Mouse (Mus musculus) liver, embryonic 15.5 days (tissue): ENCODE results near the gene Slc38a8. TPM values are rescaled to one million over a fixed set of nuclear protein-coding genes. Genes with fewer than 3 reads are reported as not detected.

Experiments used
- ATAC-seq: fragments of 200-750 bp; cut with Nextera tagmentation; 2 replicates; pipeline ENCODE4 v1.8.0; 2017; ENCODE audit warnings: moderate number of reproducible peaks, mild to moderate bottlenecking, moderate library complexity; ENCODE audit not compliant: insufficient read depth
- H3K27ac ChIP-seq: fragments of 300-500 bp; sonication (generic); replicated peaks from 2 replicates; pipeline ENCODE4 v1.5.1; 2015; ENCODE audit warnings: mild to moderate bottlenecking, inconsistent platforms
- H3K27me3 ChIP-seq: fragments of 300-500 bp; sonication (generic); 2 replicates; pipeline ENCODE4 v1.6.1; 2015; ENCODE audit warnings: mild to moderate bottlenecking, inconsistent platforms
- H3K36me3 ChIP-seq: fragments of 300-500 bp; sonication (generic); replicated peaks from 2 replicates; pipeline ENCODE4 v1.6.1; 2015; ENCODE audit warnings: moderate library complexity, mild to moderate bottlenecking, inconsistent platforms
- H3K4me1 ChIP-seq: fragments of 300-500 bp; sonication (generic); replicated peaks from 2 replicates; pipeline ENCODE4 v1.6.1; 2015; ENCODE audit warnings: inconsistent platforms
- H3K4me2 ChIP-seq: fragments of 300-500 bp; sonication (generic); 2 replicates; pipeline ENCODE4 v1.6.1; 2015; ENCODE audit warnings: moderate library complexity, mild to moderate bottlenecking, inconsistent platforms
- H3K4me3 ChIP-seq: fragments of 300-500 bp; sonication (generic); replicated peaks from 2 replicates; pipeline ENCODE4 v1.5.1; 2015; ENCODE audit warnings: mild to moderate bottlenecking, inconsistent platforms
- H3K9ac ChIP-seq: fragments of 300-500 bp; sonication (generic); 2 replicates; pipeline ENCODE4 v1.6.1; 2015; ENCODE audit warnings: moderate library complexity, mild to moderate bottlenecking, inconsistent platforms
- H3K9me3 ChIP-seq: fragments of 300-500 bp; sonication (generic); replicated peaks from 2 replicates; pipeline ENCODE4 v1.6.1; 2016; ENCODE audit warnings: inconsistent platforms
- WGBS: fragments of 180-500 bp; shearing (Covaris S2); methylation state at CpG from one replicate; pipeline ENCODE4 v1.1.7; 2015; ENCODE audit warnings: mixed read lengths; ENCODE audit not compliant: insufficient replicate concordance; 5-methylcytosine and 5-hydroxymethylcytosine counted together
- polyA plus RNA-seq: library from polyadenylated mRNA; unstranded; fragments of >200 nt; fragmentation: Nextera tagmentation; extraction: Ambion mirVana; gene quantifications from 2 replicates; pipeline ENCODE4 v1.2.1, GENCODE M21; 2015

The Slc38a8 gene
- polyA plus RNA-seq, 1 experiment from 2014 or later = not detected

DNA sequence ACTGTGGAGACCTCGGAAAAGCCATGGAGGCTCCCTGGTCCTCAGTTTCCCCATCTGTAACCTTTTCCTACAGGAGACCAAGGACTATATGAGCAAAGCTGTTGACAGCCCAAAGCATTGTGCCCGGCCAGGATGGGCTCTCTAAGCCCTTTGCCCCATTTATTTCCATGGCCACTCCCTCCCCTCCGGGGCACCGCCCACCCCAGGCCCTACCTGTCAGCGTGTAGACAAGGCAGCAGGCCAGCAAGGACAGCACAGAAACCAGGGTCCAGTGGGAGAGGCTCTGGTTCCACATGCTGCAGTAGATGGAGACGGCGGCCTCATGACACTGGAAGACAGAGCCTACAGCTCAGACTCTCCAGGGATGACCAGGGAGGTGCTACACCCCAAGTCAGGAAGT, 14.4 kb downstream of the Slc38a8 start:
- Histone ChIP-seq H3K27me3 (peaks cover 16% of the 10 kb centered on the region), H3K4me2 (no peak overlapping the region), H3K9me3 (no peaks in the 10 kb centered on the region), H3K36me3 (no peaks in the 10 kb centered on the region), H3K4me1 (peaks cover 7% of the 10 kb centered on the region; the same call in 1 of the 2 replicates), H3K4me3 (no peak overlapping the region), H3K9ac (no peak overlapping the region), H3K27ac (no peak overlapping the region)
- 64% methylated on average over 7 of the region's 7 CpGs for whole genome bisulfite sequencing
- ATAC-seq = no peak

DNA sequence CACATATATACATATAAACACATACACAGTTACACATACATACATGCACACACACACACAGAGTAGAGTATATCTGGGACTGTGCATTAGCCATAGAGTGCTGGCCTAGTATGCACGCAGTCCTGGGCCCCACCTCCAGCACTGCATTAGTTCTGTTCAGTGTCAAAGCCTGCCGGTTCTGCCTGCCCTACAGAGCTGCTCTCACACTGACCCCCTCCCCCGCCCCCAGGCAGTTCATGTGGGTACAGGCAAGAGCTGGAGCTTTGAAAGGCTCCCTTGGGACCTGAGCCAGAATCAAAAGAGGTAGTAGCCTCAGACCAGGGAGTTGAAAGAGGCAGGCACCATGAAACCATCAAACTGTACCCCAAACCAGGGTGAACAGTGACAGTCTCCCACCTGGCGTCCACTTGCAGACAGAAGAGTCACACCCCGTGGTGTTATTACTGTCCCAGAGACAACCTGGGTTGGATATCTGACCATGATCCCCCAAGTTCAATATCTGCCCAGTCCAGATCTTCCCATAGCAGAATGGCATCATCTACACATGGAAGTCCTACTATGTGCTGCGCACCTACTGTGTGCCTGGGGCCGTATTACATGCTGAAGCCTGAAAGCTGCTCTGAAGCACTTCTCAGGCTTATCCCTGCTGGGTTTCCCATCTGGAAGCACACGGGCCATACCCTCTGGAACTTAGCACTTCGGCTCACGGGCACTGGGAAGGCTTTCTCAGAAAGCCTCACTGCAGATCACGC, 17.2 kb downstream of the Slc38a8 start:
- H3K27me3 ChIP-seq = no peaks in the 10 kb centered on the region

DNA sequence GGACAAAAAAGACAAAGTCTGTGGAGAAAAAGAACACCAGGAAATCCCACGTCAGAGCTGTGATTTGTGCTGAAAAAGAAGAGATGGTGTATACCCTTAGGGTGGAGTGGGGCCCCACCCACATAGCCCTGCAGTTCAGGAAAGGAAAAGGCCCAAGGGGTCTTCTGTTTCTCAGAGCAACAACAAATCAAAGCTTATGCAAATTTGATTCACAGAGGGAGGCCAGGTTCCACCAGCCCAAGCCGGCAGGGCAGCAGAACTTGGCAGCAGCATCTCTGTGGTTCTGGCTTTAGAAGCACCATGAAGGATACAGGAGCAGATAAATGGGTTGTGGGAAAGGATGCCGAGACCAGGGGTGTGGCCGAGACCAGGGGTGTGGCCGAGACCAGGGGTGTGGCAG, 22.8 kb downstream of the Slc38a8 start:
- Histone ChIP-seq H3K27me3 (no peaks in the 10 kb centered on the region), H3K27ac (no peak overlapping the region), H3K4me1 (no peaks in the 10 kb centered on the region), H3K4me3 (no peak overlapping the region), H3K36me3 (no peaks in the 10 kb centered on the region), H3K4me2 (no peak overlapping the region), H3K9me3 (no peaks in the 10 kb centered on the region), H3K9ac (no peak overlapping the region)
- no peak for ATAC-seq
- WGBS = 19% methylated on average over 5 of the region's 5 CpGs

More for the DNA sequence above, 17.2 kb downstream of the Slc38a8 start:
- H3K9ac ChIP-seq = no peak overlapping the region
- H3K4me2 ChIP-seq = no peak overlapping the region
- H3K9me3 ChIP-seq = no peaks in the 10 kb centered on the region
- no peaks in the 10 kb centered on the region for H3K36me3 ChIP-seq
- H3K4me1 ChIP-seq = 0 out of 2 replicates have a peak, but pooled peaks cover 7% of the 10 kb centered on the region
- no peak overlapping the region for H3K4me3 ChIP-seq
- no peak for ATAC-seq
- no peak overlapping the region for H3K27ac ChIP-seq
- 73% methylated on average over 11 of the region's 11 CpGs for WGBS

DNA sequence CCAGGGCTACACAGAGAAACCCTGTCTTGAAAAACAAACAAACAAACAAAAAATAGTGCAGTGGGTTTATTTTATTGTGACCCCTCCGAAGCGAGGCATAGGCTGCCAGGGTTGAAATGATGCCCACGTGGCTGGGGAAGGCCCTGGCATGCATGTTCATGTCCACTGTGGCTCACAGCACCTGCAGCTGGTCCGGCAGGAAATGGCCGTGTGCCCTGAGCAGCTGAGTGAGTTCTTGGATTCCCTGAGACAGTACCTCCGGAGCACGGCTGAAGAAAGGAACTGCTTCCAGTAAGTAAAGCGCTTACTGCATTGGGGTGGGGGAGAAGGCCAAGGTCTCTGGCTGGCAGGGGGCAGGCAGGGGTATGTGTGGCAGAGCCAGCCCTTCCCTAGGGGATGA, 33.4 kb downstream of the Slc38a8 start:
- no peaks in the 10 kb centered on the region for H3K36me3 ChIP-seq
- no peak overlapping the region for H3K4me2 ChIP-seq
- peaks cover 46% of the 10 kb centered on the region for H3K27me3 ChIP-seq
- H3K4me1 ChIP-seq = no peaks in the 10 kb centered on the region
- H3K9ac ChIP-seq = no peak overlapping the region
- H3K4me3 ChIP-seq = no peak overlapping the region
- ATAC-seq = no peak
- no peak overlapping the region for H3K27ac ChIP-seq
- H3K9me3 ChIP-seq = no peaks in the 10 kb centered on the region
- 58% methylated on average over 8 of the region's 8 CpGs for WGBS

DNA sequence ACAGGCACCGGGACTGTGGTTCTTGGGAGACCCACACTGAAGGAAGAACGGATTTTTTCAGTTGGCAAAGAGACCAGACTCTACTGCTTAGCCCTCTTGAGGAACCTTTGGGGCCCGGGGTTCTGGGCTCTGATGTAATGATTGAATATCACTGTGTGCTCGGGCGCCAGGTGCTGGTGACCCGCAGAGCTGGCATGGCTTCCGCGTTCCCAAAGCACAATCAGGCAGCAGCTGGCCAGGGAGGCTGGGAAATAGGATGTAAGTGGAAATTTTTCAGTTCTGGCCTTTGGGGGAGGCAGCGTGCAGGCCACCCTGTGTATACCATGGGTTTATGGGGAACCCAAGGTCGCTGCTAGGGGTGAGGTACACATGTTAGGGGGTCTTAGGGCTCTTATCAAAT, 34.7 kb downstream of the Slc38a8 start:
- WGBS = 60% methylated on average over 10 of the region's 10 CpGs
- no peak overlapping the region for H3K9ac ChIP-seq
- no peak overlapping the region for H3K27ac ChIP-seq
- no peaks in the 10 kb centered on the region for H3K36me3 ChIP-seq
- ATAC-seq = no peak
- H3K4me3 ChIP-seq = no peak overlapping the region
- H3K27me3 ChIP-seq = peaks cover 49% of the 10 kb centered on the region
- H3K4me1 ChIP-seq = no peaks in the 10 kb centered on the region
- no peaks in the 10 kb centered on the region for H3K9me3 ChIP-seq
- no peak overlapping the region for H3K4me2 ChIP-seq

DNA sequence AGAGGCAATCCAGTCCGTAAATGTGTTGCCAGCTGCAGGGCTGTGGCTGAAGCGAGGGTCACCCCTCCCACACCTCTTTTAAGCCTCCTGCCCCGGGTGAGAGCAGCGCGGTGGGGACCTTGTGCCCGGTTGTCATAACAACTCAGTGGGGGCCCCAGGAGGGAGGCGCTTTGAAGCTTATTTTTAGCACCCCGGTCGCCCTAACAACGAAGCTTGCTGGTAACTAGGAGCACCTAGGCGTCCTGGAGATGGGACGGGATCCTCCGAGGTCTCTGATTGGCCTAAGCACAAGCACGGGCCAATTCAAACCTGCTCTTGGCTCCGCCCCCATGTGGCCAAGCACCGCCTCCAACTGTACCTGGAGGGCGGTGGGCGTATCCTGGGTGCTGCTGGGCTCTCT, 35.4 kb downstream of the Slc38a8 start:
- 6% methylated on average over 18 of the region's 18 CpGs for WGBS
- no peaks in the 10 kb centered on the region for H3K9me3 ChIP-seq
- H3K4me2 ChIP-seq = no peak overlapping the region
- H3K4me3 ChIP-seq = no peak overlapping the region
- no peak overlapping the region for H3K9ac ChIP-seq
- no peaks in the 10 kb centered on the region for H3K36me3 ChIP-seq
- H3K27me3 ChIP-seq = peaks cover 49% of the 10 kb centered on the region
- ATAC-seq = no peak
- no peaks in the 10 kb centered on the region for H3K4me1 ChIP-seq
- no peak overlapping the region for H3K27ac ChIP-seq

DNA sequence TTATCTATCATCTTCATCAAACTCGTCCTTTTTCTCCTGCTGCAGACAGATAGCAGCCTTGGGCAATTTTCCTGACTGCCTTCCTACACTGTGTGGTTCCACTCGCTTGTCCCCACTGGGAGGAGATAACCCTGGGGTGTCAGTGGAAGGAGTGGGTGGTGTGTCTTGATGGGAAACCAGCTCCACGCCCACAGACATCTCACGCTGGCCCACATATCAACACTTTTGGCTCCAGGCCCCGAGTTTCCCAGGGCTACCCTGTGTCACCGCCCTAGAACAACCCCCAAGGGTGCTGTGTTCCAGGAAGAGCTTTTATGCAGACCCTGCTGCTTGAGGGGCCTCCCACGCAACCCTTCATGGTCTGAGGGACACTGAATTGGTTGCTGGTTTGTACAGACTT, 37.8 kb downstream of the Slc38a8 start:
- 38% methylated on average over 7 of the region's 7 CpGs for WGBS
- Histone ChIP-seq H3K36me3 (no peaks in the 10 kb centered on the region), H3K4me3 (no peak overlapping the region), H3K9me3 (no peaks in the 10 kb centered on the region), H3K9ac (no peak overlapping the region), H3K27me3 (peaks cover 57% of the 10 kb centered on the region), H3K27ac (no peak overlapping the region), H3K4me1 (no peaks in the 10 kb centered on the region), H3K4me2 (no peak overlapping the region)
- ATAC-seq = no peak

DNA sequence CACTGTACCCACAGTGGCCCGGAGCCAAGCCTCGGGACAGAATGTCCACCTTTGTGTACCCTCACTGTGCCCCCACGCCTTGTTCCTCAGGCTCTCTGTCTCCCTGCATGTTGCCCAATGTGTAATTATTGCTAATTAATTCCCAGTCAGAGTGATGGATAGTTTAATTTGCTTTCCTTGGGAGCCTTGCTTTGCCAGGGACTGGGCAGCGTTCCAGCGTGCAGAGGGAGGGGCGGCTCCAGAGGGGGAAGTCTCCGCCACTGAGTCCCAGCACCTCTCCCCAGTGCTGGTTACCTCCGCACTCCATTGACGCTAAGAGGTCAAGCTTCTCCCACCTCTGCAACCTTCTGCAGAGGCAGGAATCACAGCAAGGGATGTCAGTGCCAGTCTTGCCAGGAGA, 40.1 kb downstream of the Slc38a8 start:
- Histone ChIP-seq H3K36me3 (no peaks in the 10 kb centered on the region), H3K27ac (no peak overlapping the region), H3K27me3 (peaks cover 43% of the 10 kb centered on the region), H3K9ac (no peak overlapping the region), H3K9me3 (no peaks in the 10 kb centered on the region), H3K4me1 (no peaks in the 10 kb centered on the region), H3K4me3 (no peak overlapping the region), H3K4me2 (no peak overlapping the region)
- no peak for ATAC-seq
- WGBS = 67% methylated on average over 9 of the region's 9 CpGs

DNA sequence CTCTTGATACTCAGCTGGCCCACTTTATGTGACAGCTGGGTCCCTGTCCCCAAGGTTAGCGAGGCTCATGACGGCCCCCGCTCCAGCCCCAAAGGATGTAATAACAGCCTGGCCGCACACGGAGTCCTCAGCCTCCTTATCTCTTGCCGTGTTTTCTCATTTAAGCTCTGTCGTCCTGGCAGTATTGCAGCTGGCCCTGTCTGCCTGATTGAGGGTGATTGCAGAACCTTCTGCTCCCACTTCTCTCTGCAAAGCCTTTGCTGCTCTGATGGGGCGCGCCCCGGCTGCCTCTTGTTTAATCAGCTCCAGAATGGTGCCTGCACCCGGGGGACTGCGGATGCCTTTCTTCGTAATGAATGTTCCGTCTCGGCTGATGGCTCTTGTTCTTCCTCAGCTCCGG, 41.8 kb downstream of the Slc38a8 start:
- Histone ChIP-seq H3K36me3 (no peaks in the 10 kb centered on the region), H3K4me2 (no peak overlapping the region), H3K27me3 (peaks cover 26% of the 10 kb centered on the region), H3K9ac (no peak overlapping the region), H3K9me3 (no peaks in the 10 kb centered on the region), H3K4me1 (no peaks in the 10 kb centered on the region), H3K27ac (no peak overlapping the region), H3K4me3 (no peak overlapping the region)
- WGBS = 50% methylated on average over 16 of the region's 16 CpGs
- ATAC-seq = no peak

DNA sequence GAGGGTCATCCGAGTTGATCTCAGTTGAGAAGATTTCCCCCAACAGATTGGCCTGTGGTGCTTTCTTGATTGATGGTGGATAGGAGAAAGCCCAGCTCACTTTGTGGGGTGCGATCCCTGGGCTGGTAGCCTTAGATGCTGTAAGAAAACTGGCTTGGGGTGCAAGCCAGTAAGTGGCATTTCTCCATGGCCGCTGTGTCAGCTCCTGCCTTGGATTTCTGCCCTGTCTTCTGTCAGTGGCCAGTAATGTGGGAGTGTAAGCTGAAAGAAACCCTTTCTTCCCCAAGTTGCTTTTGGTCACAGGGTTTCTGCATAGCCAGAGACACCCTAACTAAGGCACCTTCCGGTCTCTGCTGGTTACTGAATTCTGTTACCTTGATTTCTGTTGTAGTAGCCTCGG, 45.5 kb downstream of the Slc38a8 start:
- 67% methylated on average over 5 of the region's 5 CpGs for WGBS
- no peak for ATAC-seq

DNA sequence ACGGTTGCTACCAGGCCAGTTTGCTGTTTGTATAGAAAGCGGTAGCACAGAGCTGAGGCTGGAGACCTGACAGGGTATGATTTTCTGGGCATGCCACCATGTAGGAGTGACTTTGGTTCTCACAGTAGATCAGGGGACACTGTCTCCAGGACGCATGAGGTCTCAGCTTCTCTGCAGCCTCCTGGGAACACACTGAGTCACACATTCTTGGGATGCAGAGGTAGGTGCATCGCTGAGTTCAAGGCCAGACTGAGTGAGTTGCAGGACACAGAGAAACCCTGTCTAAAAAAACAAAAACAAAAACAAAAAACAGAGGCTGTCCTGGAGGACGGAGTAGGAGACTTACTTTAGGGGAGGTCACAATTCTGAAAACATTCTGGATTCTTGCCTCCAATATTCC, 48.6 kb downstream of the Slc38a8 start:
- no peak overlapping the region for H3K9ac ChIP-seq
- H3K4me2 ChIP-seq = no peak overlapping the region
- no peak for ATAC-seq
- no peaks in the 10 kb centered on the region for H3K9me3 ChIP-seq
- H3K27ac ChIP-seq = no peak overlapping the region
- H3K36me3 ChIP-seq = no peaks in the 10 kb centered on the region
- peaks cover 24% of the 10 kb centered on the region for H3K27me3 ChIP-seq
- 64% methylated on average over 5 of the region's 5 CpGs for WGBS
- no peaks in the 10 kb centered on the region for H3K4me1 ChIP-seq
- H3K4me3 ChIP-seq = no peak overlapping the region

More for the DNA sequence above, 45.5 kb downstream of the Slc38a8 start:
- Histone ChIP-seq H3K4me3 (no peak overlapping the region), H3K27me3 (peaks cover 8% of the 10 kb centered on the region), H3K9me3 (no peaks in the 10 kb centered on the region), H3K27ac (no peak overlapping the region), H3K36me3 (no peaks in the 10 kb centered on the region), H3K4me1 (no peaks in the 10 kb centered on the region), H3K4me2 (no peak overlapping the region), H3K9ac (no peak overlapping the region)

DNA sequence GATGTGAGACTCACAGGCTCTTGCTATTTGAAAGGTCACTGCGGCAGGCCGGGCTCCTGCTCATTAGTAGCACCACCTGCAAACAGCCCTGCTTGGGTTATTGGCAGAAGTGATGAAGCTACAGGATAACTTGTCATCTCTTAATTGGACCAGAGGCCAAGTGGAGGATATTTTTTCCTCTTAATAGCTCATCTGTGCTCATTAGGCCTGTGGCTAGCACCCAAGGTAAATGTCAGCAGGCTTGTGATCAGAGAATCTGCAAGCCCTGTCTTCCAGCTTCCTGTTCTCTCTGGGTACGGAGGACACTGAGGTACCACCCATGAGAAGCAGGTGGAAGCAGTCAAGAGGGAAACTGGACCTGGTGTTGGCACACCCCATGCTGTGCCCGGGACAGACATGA, 50.4 kb downstream of the Slc38a8 start:
- Histone ChIP-seq H3K27me3 (peaks cover 42% of the 10 kb centered on the region), H3K9ac (no peak overlapping the region), H3K36me3 (no peaks in the 10 kb centered on the region), H3K4me1 (0 out of 2 replicates have a peak, but pooled peaks cover 6% of the 10 kb centered on the region), H3K27ac (no peak overlapping the region), H3K9me3 (no peaks in the 10 kb centered on the region), H3K4me3 (no peak overlapping the region), H3K4me2 (no peak overlapping the region)
- no peak for ATAC-seq
- WGBS = 72% methylated on average over 4 of the region's 4 CpGs
